Mouse (Mus musculus) forelimb bud, embryonic 11.5 days (tissue): ENCODE results near the gene AI837181.
"Not testable (repeated sequence)": the region's sequence is repeated elsewhere in the genome, so short reads cannot be mapped to it uniquely, and the experiment has no call there.

Experiments
- DNase-seq: peaks from one replicate; pipeline ENCODE4 v3.0.0-alpha.2; 2012; ENCODE audit warnings: low read depth, low spot score

AI837181 gene

GRCm38 (mm10) chr19:5424782-5425741 is at the start of gene AI837181, which contains the start of gene Drap1:
Gene AI837181 (plus strand): TSS chr19:5425144.
Gene Drap1 (minus strand): TSS chr19:5424979.
- peak; percentile 98 for DNase-seq

- no peak for DNase-seq
These were observed 47.5 kb upstream of the AI837181 start for GRCm38 (mm10) chr19:5377446-5377845.

GRCm38 (mm10) chr19:5383326-5383725 is 41.6 kb upstream of the AI837181 start:
- DNase-seq = no peak

DNA sequence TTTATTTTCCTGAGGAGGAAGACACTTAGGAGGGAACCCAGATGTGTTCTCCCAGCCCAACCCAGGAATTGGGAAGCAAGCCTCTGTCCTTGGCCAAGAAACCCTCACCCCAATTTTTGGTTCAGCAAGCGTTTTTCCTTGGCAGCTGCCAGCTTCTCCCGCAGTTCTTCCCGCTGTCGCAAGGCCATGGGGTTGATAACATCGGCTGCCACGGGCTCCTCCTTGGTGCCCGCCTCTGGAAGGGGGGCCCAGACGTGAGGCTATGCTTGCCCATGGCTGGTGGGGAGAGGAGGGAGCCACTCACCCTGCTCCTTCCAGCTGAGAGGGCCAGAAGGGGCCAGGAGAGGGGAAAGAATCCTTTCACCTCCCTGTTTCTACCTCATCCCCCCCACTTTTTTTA is 40.2 kb upstream of the AI837181 start:
- no peak for DNase-seq

DNA sequence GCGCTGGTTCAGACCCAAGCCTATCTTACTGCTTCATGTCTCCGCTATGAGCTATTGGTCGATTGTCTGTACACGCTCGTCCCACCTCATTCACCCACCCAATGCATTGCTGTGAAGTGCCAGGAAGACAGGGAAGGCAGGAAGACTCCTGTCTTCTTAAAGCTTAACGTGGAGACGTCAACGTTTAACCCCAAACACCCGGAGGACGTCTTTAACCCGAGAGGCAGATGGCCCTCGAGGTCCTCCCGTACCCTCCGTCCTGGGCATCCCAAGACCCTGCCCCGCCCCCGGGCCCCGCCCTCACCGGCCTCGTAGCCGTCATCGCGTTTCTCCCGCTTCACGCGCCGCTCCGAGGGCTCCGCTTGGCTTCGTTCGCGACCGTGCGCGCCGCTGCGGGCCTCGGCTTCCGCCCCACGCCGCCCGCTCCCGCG is 36.9 kb upstream of the AI837181 start:
- DNase-seq = no peak

- DNase-seq = peak; percentile 95
These were observed 36.2 kb upstream of the AI837181 start, which contains the start of gene Sart1 for GRCm38 (mm10) chr19:5388588-5389242. Gene Sart1 (minus strand): TSS chr19:5388703.

- DNase-seq = no peak
These were observed 35.3 kb upstream of the AI837181 start for GRCm38 (mm10) chr19:5389647-5390046.

DNA sequence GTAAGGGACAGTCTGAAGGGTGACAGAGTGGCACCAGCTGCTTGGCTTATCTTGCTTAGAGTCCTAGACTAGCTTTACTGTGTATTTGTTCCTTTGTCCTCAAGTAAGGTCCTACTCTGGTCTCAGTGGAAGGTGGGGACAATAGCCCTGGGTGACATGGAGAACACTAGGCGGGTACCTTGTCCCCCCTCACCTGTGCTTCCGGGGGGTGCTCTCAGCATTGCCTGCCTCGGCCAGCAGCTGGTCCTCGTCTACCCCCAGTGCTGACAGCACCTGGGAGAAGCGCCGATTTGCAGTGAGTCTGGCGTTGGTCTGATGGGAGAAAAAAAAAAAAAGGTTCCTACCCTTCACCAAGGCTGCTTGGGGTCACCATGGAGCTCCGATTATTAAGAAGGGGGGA is 34.5 kb upstream of the AI837181 start:
- no peak for DNase-seq

DNA sequence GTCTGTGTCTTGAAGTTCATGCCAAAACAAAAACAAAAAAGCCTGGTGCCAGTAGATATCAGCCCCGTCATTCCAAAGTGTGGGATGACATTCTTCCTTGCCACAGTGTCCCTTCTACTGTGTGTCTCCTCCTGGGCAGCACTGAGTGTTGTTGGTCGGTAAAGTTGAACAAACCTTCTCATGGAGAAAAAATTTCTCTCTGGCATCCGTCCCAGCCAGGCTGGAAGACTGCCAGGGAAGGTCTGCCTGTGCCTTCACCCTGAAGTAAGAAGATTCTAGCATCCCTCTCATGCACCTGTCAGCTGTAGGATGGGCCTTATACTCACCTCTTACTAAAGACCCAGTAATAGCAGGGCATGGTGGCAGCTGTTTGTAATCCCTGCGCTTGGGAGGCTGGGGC is 32.1 kb upstream of the AI837181 start:
- no peak for DNase-seq

GRCm38 (mm10) chr19:5394168-5394567 is 30.8 kb upstream of the AI837181 start:
- DNase-seq = no peak

DNA sequence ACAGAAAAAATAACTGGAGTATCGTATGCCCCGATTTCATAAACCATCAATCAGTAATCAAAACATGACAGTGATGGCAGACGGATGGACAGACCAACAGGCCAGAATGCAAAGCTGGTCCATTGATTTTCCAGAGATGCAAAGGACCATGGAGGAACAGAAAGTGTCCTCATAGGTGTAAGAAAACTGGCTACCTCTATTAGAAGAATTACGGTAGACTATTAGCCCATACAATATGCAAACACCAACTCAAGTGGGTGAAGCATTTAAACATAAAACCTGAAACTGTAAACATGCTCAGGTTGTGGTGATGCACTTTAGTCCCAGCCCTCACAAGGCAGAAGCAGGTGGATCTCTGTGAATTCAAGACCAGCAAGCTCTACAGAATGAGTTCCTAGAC is 29.6 kb upstream of the AI837181 start:
- DNase-seq = no peak

- not testable (repeated sequence) for DNase-seq
These were observed 23.9 kb upstream of the AI837181 start for GRCm38 (mm10) chr19:5401073-5401472.

DNA sequence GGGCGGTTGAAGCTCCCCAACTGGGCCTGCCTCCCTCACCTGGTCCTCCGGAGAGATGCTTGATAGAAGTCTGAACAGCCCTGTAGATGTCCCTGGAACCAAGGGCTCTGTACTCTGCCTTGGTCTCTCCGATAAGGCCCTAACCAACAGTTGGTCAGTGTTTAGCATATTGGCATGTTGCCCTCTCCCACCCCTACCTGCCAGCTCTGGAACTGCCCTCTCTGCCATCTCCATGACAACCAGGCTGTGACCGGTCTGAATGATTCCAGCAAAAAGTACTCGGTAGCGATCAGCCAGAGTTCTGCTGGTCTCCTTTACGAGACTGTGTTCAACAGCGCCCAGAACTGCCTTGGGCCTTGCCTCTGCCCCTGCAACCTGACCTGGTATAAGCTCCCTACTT is 22.7 kb upstream of the AI837181 start, which contains the start of gene Tsga10ip:
TSS of gene Tsga10ip (minus strand) at position 234 of the 400 bp plus-strand sequence.
- DNase-seq = no peak

DNA sequence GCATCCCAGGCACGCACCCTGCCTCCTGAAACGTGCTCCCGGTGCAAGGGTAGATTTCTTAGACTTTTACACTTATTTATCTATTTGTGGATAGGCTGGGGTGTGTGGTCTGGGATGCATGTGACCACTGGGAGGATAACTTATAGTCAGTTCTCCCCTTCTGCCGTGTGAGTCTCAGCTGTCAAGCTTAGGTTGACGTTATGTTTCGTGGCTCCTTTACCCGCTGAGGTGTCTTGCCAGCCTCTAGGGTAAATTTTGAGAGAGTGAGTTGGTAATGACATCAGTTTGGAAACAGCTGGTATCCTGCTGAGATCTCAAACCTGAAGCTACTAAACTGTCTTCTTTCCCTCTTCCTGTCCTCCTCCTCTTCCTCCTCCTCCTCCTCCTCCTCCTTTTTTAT is 19.0 kb upstream of the AI837181 start:
- DNase-seq = no peak

- not testable (repeated sequence) for DNase-seq
These were observed 18.3 kb upstream of the AI837181 start for GRCm38 (mm10) chr19:5406531-5407126.

DNA sequence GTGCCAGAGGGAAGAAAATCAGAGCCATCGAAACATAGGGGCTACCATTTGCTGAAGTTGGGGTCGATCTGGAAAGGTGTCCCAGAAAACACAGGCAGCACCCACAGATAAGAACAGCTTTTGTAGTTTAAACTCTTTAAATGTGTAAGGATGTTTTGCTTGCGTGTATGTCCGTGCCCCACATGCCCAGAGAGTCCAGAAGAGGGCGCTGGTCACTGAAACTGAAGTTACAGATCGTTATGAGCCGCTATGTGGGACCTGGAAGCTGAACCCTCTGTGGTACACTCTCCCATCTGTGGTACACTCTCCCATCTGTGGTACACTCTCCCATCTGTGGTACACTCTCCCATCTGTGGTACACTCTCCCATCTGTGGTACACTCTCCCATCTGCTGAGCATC is 17.8 kb upstream of the AI837181 start:
- no peak for DNase-seq

DNA sequence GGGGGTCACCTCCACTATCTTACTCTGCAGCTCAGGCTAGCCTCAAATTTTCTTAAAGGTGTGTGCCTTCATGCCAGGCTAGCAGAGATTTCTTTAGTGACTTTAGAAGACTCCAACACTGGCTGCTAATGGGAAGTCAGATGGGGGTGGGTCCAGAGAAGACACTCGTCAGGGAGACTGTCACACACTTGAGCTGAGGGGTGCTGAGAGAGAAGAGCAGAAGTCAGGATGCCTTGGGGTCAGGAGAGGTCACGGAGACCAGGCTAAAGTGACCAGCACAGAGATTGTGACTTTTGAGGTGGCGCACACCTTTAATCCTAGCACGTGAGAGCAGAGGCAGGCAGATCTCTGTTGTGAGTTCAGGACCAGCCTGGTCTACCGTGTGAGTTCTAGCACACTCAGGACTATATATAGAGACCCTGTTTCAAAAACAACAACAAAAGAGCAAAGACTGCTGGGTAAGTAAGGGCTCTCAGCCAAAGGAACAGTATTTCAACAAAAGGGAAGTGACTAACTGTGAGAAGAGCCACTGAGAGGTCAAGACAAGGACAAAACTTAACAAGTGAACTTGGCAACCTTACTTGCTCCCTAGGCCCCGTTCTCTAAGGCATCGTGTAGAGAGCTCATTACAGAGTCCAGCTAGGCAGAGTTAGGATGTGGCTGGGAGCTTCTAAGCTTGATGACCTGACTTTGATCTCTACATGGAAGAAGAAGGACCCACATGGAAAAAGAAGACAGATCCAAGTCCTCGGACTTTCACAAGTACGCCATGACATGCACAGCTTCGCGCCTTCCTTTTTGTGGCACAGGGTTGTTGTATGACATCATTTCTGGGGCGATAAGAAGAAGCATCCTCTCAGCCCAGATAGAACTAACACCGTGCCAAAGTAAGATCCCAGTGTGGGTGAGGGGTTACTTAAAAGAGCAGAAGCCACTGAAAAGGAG is 16.6 kb upstream of the AI837181 start:
- DNase-seq = no peak

DNA sequence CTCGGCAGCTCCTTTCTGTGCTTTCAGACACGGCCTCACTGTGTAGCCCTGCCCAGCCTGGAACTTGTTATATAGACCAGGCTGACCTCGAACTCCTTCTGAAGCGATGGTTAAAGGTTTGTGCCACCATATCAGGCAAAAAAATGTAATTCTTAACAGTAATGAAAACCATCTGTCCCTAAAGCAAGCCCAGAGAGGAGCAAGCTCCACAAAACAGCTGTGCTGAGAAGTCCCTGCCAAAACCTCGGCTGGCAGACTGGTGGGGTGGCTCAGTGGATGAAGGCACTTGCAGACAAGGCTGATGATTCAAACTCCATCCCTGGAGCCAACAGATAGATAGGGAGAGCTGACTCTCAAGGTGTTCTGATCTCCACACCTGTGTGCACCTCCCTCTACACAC is 15.9 kb upstream of the AI837181 start:
- DNase-seq = no peak

GRCm38 (mm10) chr19:5410641-5411040 is 14.3 kb upstream of the AI837181 start:
- DNase-seq = no peak

GRCm38 (mm10) chr19:5411961-5412360 is 13.0 kb upstream of the AI837181 start:
- no peak for DNase-seq

GRCm38 (mm10) chr19:5413840-5414239 is 11.1 kb upstream of the AI837181 start:
- no peak for DNase-seq
